Mouse (Mus musculus): ENCODE measurements around the gene Bspry. TPM values are rescaled to one million over a fixed set of nuclear protein-coding genes. Genes with fewer than 3 reads are reported as not detected.

Gene Bspry
- polyA plus RNA-seq, 1 experiment = 51.1 TPM

DNA sequence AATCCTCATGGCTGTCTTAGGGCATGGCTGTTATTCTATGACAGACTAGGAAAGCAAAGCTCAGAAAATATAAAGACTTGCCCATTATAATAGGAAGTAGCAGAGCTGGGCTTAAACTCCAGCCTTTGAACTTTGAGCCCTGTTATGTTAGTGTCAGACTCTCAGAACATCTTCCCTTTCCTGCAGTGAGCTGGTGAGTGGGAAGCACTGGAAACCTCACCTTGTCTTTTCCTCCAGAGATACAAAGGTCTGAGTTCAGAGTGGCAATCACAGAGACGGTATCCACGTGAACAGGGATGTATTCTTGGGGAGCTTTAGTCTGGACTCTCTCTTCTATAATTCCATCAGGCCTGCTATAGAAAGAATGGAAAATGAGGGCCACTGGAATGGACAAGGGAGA lies 16.7 kb upstream of the Bspry start:
- peak overlapping the region; percentile 81 for H3K27ac ChIP-seq (ENCODE audit: insufficient read depth, low read depth, low read length)
- no peaks in the 10 kb centered on the region for H3K36me3 ChIP-seq (ENCODE audit: control insufficient read depth, insufficient read depth, low read length)
- DNase-seq = peak; percentile 76
- H3K4me3 ChIP-seq (ENCODE audit: insufficient read depth, low read depth, low read length) = no peak overlapping the region
- no peak for TF ChIP-seq POLR2A (IDR thresholded peaks at IDR 0.05; ENCODE audit: low read depth, low read length)
- WGBS = 58% methylated on average over 2 of the region's 2 CpGs
- H3K27me3 ChIP-seq (replicated peaks; ENCODE audit: control insufficient read depth, insufficient read depth, low read length) = no peaks in the 10 kb centered on the region
- peaks cover 4% of the 10 kb centered on the region; the same call in 1 of the 2 replicates for H3K4me1 ChIP-seq (ENCODE audit: control insufficient read depth, insufficient read depth, low read length)

GRCm38 (mm10) chr4:62468158-62468557 lies 11.7 kb upstream of the Bspry start:
- 93% methylated on average over 1 of the region's 1 CpGs for WGBS
- no peak for DNase-seq

GRCm38 (mm10) chr4:62470598-62471051 lies 9.2 kb upstream of the Bspry start, which contains the start of gene Wdr31:
TSS of gene Wdr31 (minus strand) at chr4:62470896.
- Histone ChIP-seq H3K36me3 (ENCODE audit: control insufficient read depth, insufficient read depth, low read length) (no peaks in the 10 kb centered on the region), H3K4me3 (ENCODE audit: insufficient read depth, low read depth, low read length) (peak within 1 kb of the TSS; percentile 74), H3K4me1 (ENCODE audit: control insufficient read depth, insufficient read depth, low read length) (peaks cover 4% of the 10 kb centered on the region), H3K27ac (ENCODE audit: insufficient read depth, low read depth, low read length) (no peak within 1 kb of the TSS), H3K27me3 (replicated peaks; ENCODE audit: control insufficient read depth, insufficient read depth, low read length) (no peaks in the 10 kb centered on the region)
- WGBS = under 1% methylated on average over 30 of the region's 30 CpGs
- no peak for TF ChIP-seq CTCF (conservative IDR thresholded peaks at IDR 0.05; ENCODE audit: insufficient read depth, insufficient read length, low read depth, low read length)
- no peak for TF ChIP-seq POLR2A (IDR thresholded peaks at IDR 0.05; ENCODE audit: low read depth, low read length)
- peak; percentile 85 for DNase-seq

More at GRCm38 (mm10) chr4:62468158-62468557, 11.7 kb upstream of the Bspry start:
- TF ChIP-seq POLR2A (IDR thresholded peaks at IDR 0.05; ENCODE audit: low read depth, low read length) = no peak
- TF ChIP-seq CTCF (conservative IDR thresholded peaks at IDR 0.05; ENCODE audit: insufficient read depth, insufficient read length, low read depth, low read length) = no peak
- Histone ChIP-seq H3K4me3 (ENCODE audit: insufficient read depth, low read depth, low read length) (no peak overlapping the region), H3K27ac (ENCODE audit: insufficient read depth, low read depth, low read length) (no peak overlapping the region), H3K27me3 (replicated peaks; ENCODE audit: control insufficient read depth, insufficient read depth, low read length) (no peaks in the 10 kb centered on the region), H3K4me1 (ENCODE audit: control insufficient read depth, insufficient read depth, low read length) (no peaks in the 10 kb centered on the region; the same call in 1 of the 2 replicates), H3K36me3 (ENCODE audit: control insufficient read depth, insufficient read depth, low read length) (no peaks in the 10 kb centered on the region)

- TF ChIP-seq POLR2A (IDR thresholded peaks at IDR 0.05; ENCODE audit: low read depth, low read length) = no peak
- TF ChIP-seq CTCF (conservative IDR thresholded peaks at IDR 0.05; ENCODE audit: insufficient read depth, insufficient read length, low read depth, low read length) = no peak
- H3K4me1 ChIP-seq (ENCODE audit: control insufficient read depth, insufficient read depth, low read length) = peaks cover 11% of the 10 kb centered on the region
- DNase-seq = no peak
- no peak overlapping the region for H3K4me3 ChIP-seq (ENCODE audit: insufficient read depth, low read depth, low read length)
- 93% methylated on average over 2 of the region's 2 CpGs for WGBS
- H3K27me3 ChIP-seq (replicated peaks; ENCODE audit: control insufficient read depth, insufficient read depth, low read length) = no peaks in the 10 kb centered on the region
- no peaks in the 10 kb centered on the region for H3K36me3 ChIP-seq (ENCODE audit: control insufficient read depth, insufficient read depth, low read length)
- no peak overlapping the region for H3K27ac ChIP-seq (ENCODE audit: insufficient read depth, low read depth, low read length)
These were observed 7.8 kb upstream of the Bspry start for GRCm38 (mm10) chr4:62472071-62472470.

DNA sequence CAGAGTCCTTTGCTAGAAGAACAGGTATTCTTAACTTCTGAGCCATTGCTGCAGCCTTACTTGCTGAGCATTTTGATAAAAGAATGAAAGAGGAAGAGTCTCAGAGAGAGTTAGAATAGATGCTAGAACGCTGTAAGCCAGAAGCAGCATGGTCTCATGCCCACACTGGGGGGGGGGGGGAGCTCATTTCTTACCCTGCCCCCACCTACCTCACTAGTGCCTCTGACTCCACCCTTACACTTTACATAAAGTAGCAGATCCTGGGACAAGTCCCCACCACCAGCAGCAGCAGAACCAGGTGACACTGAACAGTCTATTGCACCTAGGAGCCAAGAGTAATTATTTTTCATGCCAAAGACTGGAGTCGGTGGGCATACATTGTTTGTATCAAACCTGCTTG lies 4.7 kb upstream of the Bspry start:
- no peak for TF ChIP-seq CTCF (conservative IDR thresholded peaks at IDR 0.05; ENCODE audit: insufficient read depth, insufficient read length, low read depth, low read length)
- no peak for TF ChIP-seq POLR2A (IDR thresholded peaks at IDR 0.05; ENCODE audit: low read depth, low read length)
- H3K36me3 ChIP-seq (ENCODE audit: control insufficient read depth, insufficient read depth, low read length) = no peaks in the 10 kb centered on the region
- H3K4me3 ChIP-seq (ENCODE audit: insufficient read depth, low read depth, low read length) = no peak overlapping the region
- no peak overlapping the region for H3K27ac ChIP-seq (ENCODE audit: insufficient read depth, low read depth, low read length)
- DNase-seq = no peak
- no peaks in the 10 kb centered on the region for H3K27me3 ChIP-seq (replicated peaks; ENCODE audit: control insufficient read depth, insufficient read depth, low read length)
- H3K4me1 ChIP-seq (ENCODE audit: control insufficient read depth, insufficient read depth, low read length) = peaks cover 14% of the 10 kb centered on the region
- WGBS = 67% methylated on average over 2 of the region's 2 CpGs

DNA sequence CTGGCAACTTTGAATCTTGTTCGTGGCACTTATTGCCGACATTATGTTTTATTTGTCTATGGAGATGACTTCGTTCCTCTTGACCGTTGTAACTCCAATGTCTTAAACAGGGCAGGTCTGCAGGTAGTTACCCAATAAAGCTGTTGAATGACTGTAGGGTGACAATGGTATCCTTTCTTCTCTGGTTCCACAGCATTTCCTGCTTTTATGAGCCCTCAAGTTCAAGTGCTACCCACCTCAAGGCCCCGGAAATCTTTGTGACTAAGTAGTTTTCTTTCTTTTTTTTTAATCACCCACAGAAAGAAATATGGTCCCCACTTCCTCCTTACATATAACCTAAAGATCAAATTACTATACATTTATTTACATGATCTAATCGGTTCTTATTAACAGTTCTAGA lies 4.1 kb upstream of the Bspry start:
- WGBS = 55% methylated on average over 6 of the region's 6 CpGs
- H3K4me3 ChIP-seq (ENCODE audit: insufficient read depth, low read depth, low read length) = no peak overlapping the region
- no peak overlapping the region for H3K27ac ChIP-seq (ENCODE audit: insufficient read depth, low read depth, low read length)
- no peak for DNase-seq
- H3K27me3 ChIP-seq (replicated peaks; ENCODE audit: control insufficient read depth, insufficient read depth, low read length) = no peaks in the 10 kb centered on the region
- peaks cover 17% of the 10 kb centered on the region for H3K4me1 ChIP-seq (ENCODE audit: control insufficient read depth, insufficient read depth, low read length)
- TF ChIP-seq CTCF (conservative IDR thresholded peaks at IDR 0.05; ENCODE audit: insufficient read depth, insufficient read length, low read depth, low read length) (no peak), POLR2A (IDR thresholded peaks at IDR 0.05; ENCODE audit: low read depth, low read length) (no peak)
- no peaks in the 10 kb centered on the region for H3K36me3 ChIP-seq (ENCODE audit: control insufficient read depth, insufficient read depth, low read length)

- no peak for DNase-seq
- no peak overlapping the region for H3K27ac ChIP-seq (ENCODE audit: insufficient read depth, low read depth, low read length)
- H3K36me3 ChIP-seq (ENCODE audit: control insufficient read depth, insufficient read depth, low read length) = no peaks in the 10 kb centered on the region
- H3K4me3 ChIP-seq (ENCODE audit: insufficient read depth, low read depth, low read length) = no peak overlapping the region
- peaks cover 17% of the 10 kb centered on the region for H3K4me1 ChIP-seq (ENCODE audit: control insufficient read depth, insufficient read depth, low read length)
- WGBS = 90% methylated on average over 6 of the region's 6 CpGs
- no peak for TF ChIP-seq CTCF (conservative IDR thresholded peaks at IDR 0.05; ENCODE audit: insufficient read depth, insufficient read length, low read depth, low read length)
- no peak for TF ChIP-seq POLR2A (IDR thresholded peaks at IDR 0.05; ENCODE audit: low read depth, low read length)
- no peaks in the 10 kb centered on the region for H3K27me3 ChIP-seq (replicated peaks; ENCODE audit: control insufficient read depth, insufficient read depth, low read length)
These were observed 2.2 kb upstream of the Bspry start for GRCm38 (mm10) chr4:62477542-62478244.

Measured in kidney, adult 2 months (tissue).